In the genomic region with DNA sequence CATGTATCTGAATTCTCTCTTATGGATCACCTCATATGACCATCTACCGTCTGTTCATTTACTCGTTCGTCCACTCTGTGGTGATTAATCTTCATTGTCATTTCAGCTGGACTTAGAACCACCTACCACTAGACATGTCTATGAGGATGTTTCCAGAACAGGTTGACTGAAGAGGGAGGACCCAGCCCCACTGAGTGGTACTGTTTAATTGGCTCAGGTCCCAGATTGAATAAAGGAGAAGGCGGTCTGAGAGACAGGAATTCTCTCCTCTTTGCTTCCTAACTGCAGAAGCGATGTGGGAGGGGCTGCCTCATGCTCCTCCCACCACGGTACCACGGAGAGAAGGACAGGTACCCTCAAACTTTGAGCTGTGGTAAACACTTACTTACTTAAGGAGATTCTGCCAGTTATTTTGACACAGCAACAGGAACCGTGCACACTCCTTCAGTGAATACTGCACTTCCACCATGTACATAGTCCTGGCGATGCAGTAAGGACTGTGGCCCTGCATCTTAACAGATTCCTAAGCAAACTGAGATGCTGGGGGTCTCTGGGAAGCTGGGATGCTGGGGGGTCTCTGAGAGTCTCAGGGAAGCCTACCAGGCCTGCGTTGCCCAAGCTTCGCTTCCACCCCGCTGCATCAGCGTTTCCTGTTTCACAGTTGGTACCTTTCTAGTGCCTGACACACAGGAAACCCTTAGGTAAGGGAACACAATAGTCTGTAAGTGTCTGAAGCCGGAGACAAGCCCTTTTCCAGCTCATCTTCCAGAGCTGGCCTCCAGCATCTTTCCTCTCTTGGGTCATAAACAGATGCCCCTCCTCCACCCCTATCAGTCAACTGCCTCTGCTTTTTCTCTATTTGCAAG, we compare ENCODE assay signal across 18 mouse cellular contexts. TPM values are rescaled to one million over a fixed set of nuclear protein-coding genes. Genes with fewer than 3 reads are reported as not detected.
DNase-seq lines count a peak whose midpoint lies in the region; ATAC-seq and TF ChIP-seq lines count a peak whose summit lies in the region.
"Had no signal": no experiment of that assay in that cellular context is flagged by ENCODE, and none has a peak within 500 bp of the region (broad histone marks: within the 10 kb centered on the region; RNA-seq: fewer than 3 reads in every experiment).

No protein-coding gene starts in this region.

- no peak overlapping the region for H3K9ac ChIP-seq in hindbrain, embryonic 16.5 days (ENCODE audit: low read depth, low read length)
- H3K9ac ChIP-seq: embryonic facial prominence, embryonic 12.5 days; hindbrain, embryonic 13.5 days; lung, embryonic 14.5 days had no signal

- 76% methylated on average over 14 of the region's 14 CpGs for WGBS in hindbrain, embryonic 16.5 days

- peak; percentile 83 for DNase-seq in heart, adult 11 months
- DNase-seq in heart, postnatal 36 days, result no peak
- no peak for DNase-seq in testis, postnatal 10 days (ENCODE audit: low spot score)
- peak; percentile 33 for DNase-seq in splenic B cell, adult 2 months (ENCODE audit: low read depth, low spot score)
- no peak for DNase-seq in left cerebral cortex, adult 8-10 months (ENCODE audit: low spot score in 2 of 2)
- DNase-seq in layer of hippocampus, adult 18-20 months (ENCODE audit: low spot score in 2 of 2), result no peak
- DNase-seq: adrenal gland, adult 2 months; cerebellum, adult 11-12 months; heart, adult 2 months; kidney, postnatal 4 days; lung, embryonic 14.5 days; right cerebral cortex, postnatal 25 days had no signal

- H3K4me3 ChIP-seq in testis, adult 2 months (ENCODE audit: control insufficient read depth, low read depth, low read length), result peak overlapping the region; percentile 64
- H3K4me3 ChIP-seq in hindbrain, embryonic 16.5 days (ENCODE audit: low read length), result no peak overlapping the region
- H3K4me3 ChIP-seq: embryonic facial prominence, embryonic 12.5 days; heart, adult 2 months; hindbrain, embryonic 13.5 days had no signal

- no peaks in the 10 kb centered on the region for H3K9me3 ChIP-seq in hindbrain, embryonic 16.5 days (ENCODE audit: control insufficient read depth, low read length)
- H3K9me3 ChIP-seq: embryonic facial prominence, embryonic 12.5 days; hindbrain, embryonic 13.5 days had no signal

- TF ChIP-seq CTCF in testis, adult 2 months (IDR thresholded peaks at IDR 0.05; ENCODE audit: control insufficient read depth, insufficient read depth, insufficient replicate concordance, low read depth, low read length), result no peak

- no peaks in the 10 kb centered on the region for H3K27me3 ChIP-seq in testis, adult 2 months (ENCODE audit: control insufficient read depth, insufficient read depth, low read length)
- no peaks in the 10 kb centered on the region for H3K27me3 ChIP-seq in splenic B cell, adult 2 months (ENCODE audit: control insufficient read depth, insufficient read depth, low read length, poor library complexity, severe bottlenecking)
- no peaks in the 10 kb centered on the region for H3K27me3 ChIP-seq in hindbrain, embryonic 16.5 days (replicated peaks; ENCODE audit: control insufficient read depth, insufficient read depth, low read length)
- H3K27me3 ChIP-seq: embryonic facial prominence, embryonic 12.5 days; hindbrain, embryonic 13.5 days had no signal

- no peak for ATAC-seq in hindbrain, embryonic 16.5 days
- ATAC-seq: forebrain, embryonic 16.5 days had no signal

- intact Hi-C loops in heart, postnatal 36 days (cut with DNase I), result no loop called here

- peaks cover 3% of the 10 kb centered on the region for H3K4me1 ChIP-seq in testis, adult 2 months (ENCODE audit: control insufficient read depth, insufficient read depth, low read length)
- no peaks in the 10 kb centered on the region for H3K4me1 ChIP-seq in hindbrain, embryonic 16.5 days (ENCODE audit: control insufficient read depth, insufficient read depth, low read depth, low read length)

- no peak overlapping the region for H3K4me2 ChIP-seq in hindbrain, embryonic 16.5 days (ENCODE audit: low read length)
- H3K4me2 ChIP-seq: embryonic facial prominence, embryonic 12.5 days; hindbrain, embryonic 13.5 days; lung, embryonic 14.5 days; midbrain, embryonic 11.5 days had no signal

- TF ChIP-seq POLR2A in testis, adult 2 months (IDR thresholded peaks at IDR 0.05; ENCODE audit: control insufficient read depth, low read depth, low read length), result no peak

- no peak overlapping the region for H3K27ac ChIP-seq in testis, adult 2 months (ENCODE audit: control insufficient read depth, insufficient read depth, low read depth, low read length)
- H3K27ac ChIP-seq in hindbrain, embryonic 16.5 days (ENCODE audit: low read depth, low read length), result no peak overlapping the region
- H3K27ac ChIP-seq: embryonic facial prominence, embryonic 12.5 days; hindbrain, embryonic 13.5 days had no signal

- no peaks in the 10 kb centered on the region for H3K36me3 ChIP-seq in testis, adult 2 months (ENCODE audit: control insufficient read depth, insufficient read depth, low read length)
- H3K36me3 ChIP-seq in splenic B cell, adult 2 months (ENCODE audit: control insufficient read depth, insufficient read depth, low read length, poor library complexity, severe bottlenecking), result no peaks in the 10 kb centered on the region
- H3K36me3 ChIP-seq in hindbrain, embryonic 16.5 days (ENCODE audit: control insufficient read depth, insufficient read depth, low read length), result no peaks in the 10 kb centered on the region
- H3K36me3 ChIP-seq: embryonic facial prominence, embryonic 12.5 days; hindbrain, embryonic 13.5 days had no signal

RNA-seq across cellular contexts. Expression of a gene that starts 4.1 kb away (rescaled TPM):
- total RNA-seq in heart, postnatal 36 days (2021), result 10 to 100 TPM; 20.0 to 23.2 TPM
- 48.4 and 50.8 TPM in 2 replicates for polyA plus RNA-seq in testis, adult 2 months (2012; rRNA removed)
- polyA plus RNA-seq in hindbrain, embryonic 16.5 days (2015; fragmentation: Nextera tagmentation; extraction: Ambion mirVana), result 59.6 and 63.8 TPM in 2 replicates
- total RNA-seq in left cerebral cortex, adult 8-10 months (2022), result 10 to 100 TPM; 19.7 to 25.8 (median 23.6) TPM
- 10 to 100 TPM; 24.5 to 31.7 TPM for total RNA-seq in layer of hippocampus, adult 18-20 months (2021)

Comparison
In these comparisons a context has a peak if more than half of its experiments do, and no peak if none do; other contexts are left out.
1. DNase-seq: peak in heart, adult 11 months (single experiment) and splenic B cell, adult 2 months (single experiment); none in heart, postnatal 36 days (0 of 2), testis, postnatal 10 days (single experiment), left cerebral cortex, adult 8-10 months (0 of 2) and layer of hippocampus, adult 18-20 months (0 of 2).